Mouse (Mus musculus): ENCODE measurements around the gene Pcp2. TPM values are rescaled to one million over a fixed set of nuclear protein-coding genes. Genes with fewer than 3 reads are reported as not detected.

The Pcp2 gene
- polyA plus RNA-seq, 1 experiment from 2014 or later = not detected

DNA sequence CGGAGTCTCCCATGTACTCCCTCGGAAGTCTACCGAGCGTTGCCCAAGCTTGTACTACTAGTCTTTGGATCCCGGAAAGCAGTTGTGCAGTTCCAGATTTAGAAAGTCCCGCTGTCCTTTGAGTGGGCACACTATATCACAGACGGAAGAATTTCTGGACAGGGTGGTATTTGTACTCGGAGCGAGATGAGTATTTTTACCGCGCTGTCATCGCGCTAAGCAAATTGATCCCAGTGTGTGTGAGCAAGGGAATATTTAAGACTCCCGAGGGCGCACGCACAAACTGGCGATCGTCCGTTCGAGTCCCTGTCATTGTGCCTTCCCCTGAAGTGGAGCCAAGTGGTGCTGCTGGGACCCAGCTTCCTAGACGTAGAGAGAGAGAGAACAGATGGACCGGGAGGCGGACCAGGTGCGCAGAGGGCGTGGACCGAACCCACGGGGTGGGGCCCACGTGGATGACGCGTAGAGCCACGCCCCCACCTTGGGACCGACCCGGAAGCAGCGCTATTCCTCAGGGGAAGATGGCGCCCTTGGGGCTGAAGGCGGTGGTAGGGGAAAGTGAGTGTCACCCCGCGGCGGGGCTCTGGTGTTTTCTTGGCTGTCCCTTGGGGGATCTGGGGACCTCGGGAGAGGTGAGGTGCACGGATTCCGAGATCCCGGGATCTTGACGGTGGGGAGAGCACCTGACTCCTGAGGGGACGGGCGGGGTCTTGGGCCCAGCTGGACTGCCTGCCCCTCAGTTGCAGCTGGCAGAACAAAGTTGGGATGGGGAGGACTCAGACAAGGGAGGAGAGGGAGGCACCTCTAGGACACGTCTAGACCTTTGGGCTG is 5.5 kb upstream of the Pcp2 start, which contains the start of gene Stxbp2:
Gene Stxbp2, plus strand, starts transcription at position 309 of the 831 bp plus-strand sequence.
- H3K9ac ChIP-seq (ENCODE audit: low read length) = peak within 1 kb of the TSS; percentile 48
- peak within 1 kb of the TSS; percentile 47 for H3K4me3 ChIP-seq (ENCODE audit: low read depth, low read length)
- no peak within 1 kb of the TSS for H3K27ac ChIP-seq (ENCODE audit: low read depth, low read length)
- no peaks in the 10 kb centered on the region for H3K36me3 ChIP-seq (ENCODE audit: control insufficient read depth, insufficient read depth, low read length)
- 7% methylated on average over 47 of the region's 47 CpGs for WGBS
- no peaks in the 10 kb centered on the region for H3K9me3 ChIP-seq (ENCODE audit: control insufficient read depth, low read length)
- H3K27me3 ChIP-seq (ENCODE audit: control insufficient read depth, insufficient read depth, low read length) = no peaks in the 10 kb centered on the region
- ATAC-seq (ENCODE audit: insufficient read depth, low FRiP score, low TSS enrichment) = peak; percentile 76
- peak within 1 kb of the TSS; percentile 78 for H3K4me2 ChIP-seq (ENCODE audit: low read depth)
- peak; percentile 66 for DNase-seq (ENCODE audit: low spot score)
- no peaks in the 10 kb centered on the region for H3K4me1 ChIP-seq (ENCODE audit: control insufficient read depth, insufficient read depth, low read length)

DNA sequence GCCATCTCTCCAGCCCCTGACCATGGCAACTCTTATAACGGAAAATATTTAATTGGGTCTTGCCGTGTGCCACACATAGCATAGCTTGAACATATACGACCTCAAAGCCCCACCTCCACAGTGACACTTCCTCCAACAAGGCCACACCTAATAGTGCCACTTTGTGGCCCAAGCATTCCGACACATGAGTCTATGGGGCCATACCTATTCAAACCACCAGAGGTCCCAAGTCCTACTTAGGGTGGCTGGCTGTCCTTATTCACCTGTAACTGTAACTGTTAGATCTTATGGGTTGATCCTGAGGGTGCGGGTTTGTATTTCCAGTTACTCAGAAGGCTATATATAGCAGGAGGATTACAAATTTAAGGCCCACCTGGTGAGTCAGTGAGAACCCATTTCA is 2.7 kb upstream of the Pcp2 start:
- Histone ChIP-seq H3K27me3 (ENCODE audit: control insufficient read depth, insufficient read depth, low read length) (no peaks in the 10 kb centered on the region), H3K4me1 (ENCODE audit: control insufficient read depth, insufficient read depth, low read length) (no peaks in the 10 kb centered on the region), H3K9me3 (ENCODE audit: control insufficient read depth, low read length) (no peaks in the 10 kb centered on the region), H3K4me3 (ENCODE audit: low read depth, low read length) (no peak overlapping the region), H3K9ac (ENCODE audit: low read length) (no peak overlapping the region), H3K27ac (ENCODE audit: low read depth, low read length) (no peak overlapping the region), H3K36me3 (ENCODE audit: control insufficient read depth, insufficient read depth, low read length) (no peaks in the 10 kb centered on the region), H3K4me2 (ENCODE audit: low read depth) (no peak overlapping the region)
- WGBS = 34% methylated on average over 5 of the region's 5 CpGs
- ATAC-seq (ENCODE audit: insufficient read depth, low FRiP score, low TSS enrichment) (no peak), DNase-seq (ENCODE audit: low spot score) (no peak)

DNA sequence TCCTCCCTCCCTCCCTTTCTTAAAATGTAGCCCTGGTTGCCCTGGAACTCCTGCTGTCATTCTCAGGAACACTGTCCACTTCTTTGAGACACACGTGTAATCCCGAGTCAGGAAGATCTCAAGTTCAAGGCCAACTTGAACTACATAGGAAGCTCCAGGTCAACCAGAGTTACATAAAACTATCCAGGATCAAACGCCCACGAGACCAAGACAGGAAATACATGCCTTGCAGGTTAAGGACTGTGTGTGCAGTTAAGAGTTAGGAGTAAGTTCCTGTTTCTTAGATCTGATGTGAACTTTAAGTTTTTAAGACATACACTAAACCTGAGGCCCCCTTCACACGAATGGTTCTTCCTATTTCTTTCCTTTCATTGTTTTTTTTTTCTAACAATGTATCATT is 1.6 kb upstream of the Pcp2 start:
- DNase-seq (ENCODE audit: low spot score) = no peak
- peaks cover 4% of the 10 kb centered on the region; the same call in 1 of the 2 replicates for H3K4me1 ChIP-seq (ENCODE audit: control insufficient read depth, insufficient read depth, low read length)
- no peak for ATAC-seq (ENCODE audit: insufficient read depth, low FRiP score, low TSS enrichment)
- no peaks in the 10 kb centered on the region for H3K9me3 ChIP-seq (ENCODE audit: control insufficient read depth, low read length)
- H3K27ac ChIP-seq (ENCODE audit: low read depth, low read length) = no peak overlapping the region
- no peak overlapping the region for H3K4me3 ChIP-seq (ENCODE audit: low read depth, low read length)
- 62% methylated on average over 5 of the region's 5 CpGs for WGBS
- no peaks in the 10 kb centered on the region for H3K27me3 ChIP-seq (ENCODE audit: control insufficient read depth, insufficient read depth, low read length)
- no peak overlapping the region for H3K9ac ChIP-seq (ENCODE audit: low read length)
- no peaks in the 10 kb centered on the region for H3K36me3 ChIP-seq (ENCODE audit: control insufficient read depth, insufficient read depth, low read length)
- H3K4me2 ChIP-seq (ENCODE audit: low read depth) = no peak overlapping the region

DNA sequence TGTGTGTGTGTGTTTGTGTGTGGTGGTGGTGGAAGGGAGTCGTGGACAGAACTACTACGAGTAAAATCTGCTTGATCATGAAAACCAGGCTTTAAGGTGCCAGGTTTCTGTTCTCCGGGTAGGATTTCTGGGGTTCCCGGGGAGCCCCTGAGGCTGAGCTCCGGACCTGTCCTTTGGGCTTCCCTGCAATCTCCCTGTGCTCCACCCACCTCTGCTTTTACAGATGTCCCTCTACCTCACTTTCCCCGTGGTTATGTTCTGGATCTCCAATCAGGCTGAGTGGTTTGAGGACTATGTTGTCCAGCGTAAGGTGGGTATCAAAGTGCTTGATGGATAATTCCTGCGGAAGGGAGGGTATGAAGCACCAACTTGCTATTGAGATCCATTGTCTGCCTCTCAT is 3.2 kb downstream of the Pcp2 start:
- H3K4me1 ChIP-seq (ENCODE audit: control insufficient read depth, insufficient read depth, low read length) = peaks cover 11% of the 10 kb centered on the region
- ATAC-seq (ENCODE audit: insufficient read depth, low FRiP score, low TSS enrichment) (no peak), DNase-seq (ENCODE audit: low spot score) (no peak)
- no peaks in the 10 kb centered on the region for H3K27me3 ChIP-seq (ENCODE audit: control insufficient read depth, insufficient read depth, low read length)
- H3K27ac ChIP-seq (ENCODE audit: low read depth, low read length) = no peak overlapping the region
- H3K4me3 ChIP-seq (ENCODE audit: low read depth, low read length) = peak overlapping the region; percentile 46
- H3K4me2 ChIP-seq (ENCODE audit: low read depth) = peak overlapping the region; percentile 39
- peaks cover 3% of the 10 kb centered on the region for H3K36me3 ChIP-seq (ENCODE audit: control insufficient read depth, insufficient read depth, low read length)
- 71% methylated on average over 8 of the region's 8 CpGs for WGBS
- H3K9ac ChIP-seq (ENCODE audit: low read length) = no peak overlapping the region
- no peaks in the 10 kb centered on the region for H3K9me3 ChIP-seq (ENCODE audit: control insufficient read depth, low read length)

DNA sequence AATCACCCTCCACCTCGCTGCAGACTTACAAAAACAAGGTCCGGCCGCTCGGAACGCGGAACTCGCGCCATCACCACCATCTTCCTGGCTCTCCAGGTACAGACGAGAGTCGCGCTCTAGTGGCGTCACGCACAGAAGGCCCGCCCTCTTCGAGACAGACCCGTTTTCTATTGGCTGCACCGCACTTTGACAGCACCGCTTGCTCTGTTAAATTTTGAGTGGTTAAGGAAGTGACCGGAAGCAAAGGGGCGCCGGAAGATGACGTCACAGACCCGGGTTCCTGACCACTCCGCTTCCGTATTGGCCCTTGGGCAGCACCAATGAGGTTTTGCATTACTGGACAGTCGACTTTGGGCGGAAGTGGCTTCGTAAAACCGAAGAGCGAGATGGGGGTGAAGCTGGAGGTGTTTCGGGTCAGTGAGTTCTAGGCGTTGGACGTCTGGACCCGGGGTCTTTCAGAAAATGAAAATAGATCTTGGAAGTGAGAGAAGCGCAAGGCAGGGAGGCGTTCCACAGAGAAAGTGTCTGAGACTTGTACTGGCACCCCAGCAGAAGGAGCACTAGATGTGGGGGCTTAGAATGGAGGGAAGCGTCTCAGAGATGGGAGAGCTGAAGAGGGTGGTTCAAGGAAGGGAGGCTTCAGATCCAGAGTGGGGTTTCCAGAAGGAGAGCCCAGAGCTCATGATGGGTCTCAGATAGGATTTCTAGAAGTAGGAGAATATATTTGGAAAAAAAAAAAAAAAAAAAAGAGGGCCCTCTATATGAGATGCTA is 4.0 kb downstream of the Pcp2 start, which contains the start of the genes Xab2 and Pet100:
Gene Xab2, minus strand, starts transcription at position 118 of the 772 bp plus-strand sequence.
Gene Pet100, plus strand, starts transcription at position 350 of the 772 bp plus-strand sequence.
- Histone ChIP-seq H3K36me3 (ENCODE audit: control insufficient read depth, insufficient read depth, low read length) (peaks cover 6% of the 10 kb centered on the region), H3K4me2 (ENCODE audit: low read depth) (peak within 1 kb of the TSS; percentile 78), H3K27me3 (ENCODE audit: control insufficient read depth, insufficient read depth, low read length) (no peaks in the 10 kb centered on the region), H3K4me1 (ENCODE audit: control insufficient read depth, insufficient read depth, low read length) (peaks cover 11% of the 10 kb centered on the region), H3K9me3 (ENCODE audit: control insufficient read depth, low read length) (no peaks in the 10 kb centered on the region), H3K27ac (ENCODE audit: low read depth, low read length) (no peak within 1 kb of the TSS), H3K4me3 (ENCODE audit: low read depth, low read length) (peak within 1 kb of the TSS; percentile 86), H3K9ac (ENCODE audit: low read length) (peak within 1 kb of the TSS; percentile 68)
- under 1% methylated on average over 37 of the region's 37 CpGs for WGBS
- ATAC-seq (ENCODE audit: insufficient read depth, low FRiP score, low TSS enrichment) (peak; percentile 99), DNase-seq (ENCODE audit: low spot score) (peak; percentile 100)

DNA sequence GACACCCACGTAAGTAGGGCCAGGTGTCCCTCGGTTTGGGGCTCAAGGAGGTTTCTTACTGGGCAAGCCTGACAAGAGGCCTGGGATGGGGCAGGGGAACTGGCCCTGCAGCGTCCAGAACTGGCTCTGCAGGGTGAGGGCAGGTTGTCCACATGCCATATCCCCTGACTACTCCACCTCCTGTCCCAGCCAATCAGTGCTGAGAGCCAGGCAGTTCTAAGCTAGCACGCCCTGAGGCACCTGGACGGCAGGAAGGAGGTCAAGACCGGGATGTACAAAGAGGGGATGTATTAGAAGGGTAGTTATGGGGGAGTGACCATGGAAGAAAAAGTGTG is 15.6 kb downstream of the Pcp2 start:
- no peak overlapping the region for H3K9ac ChIP-seq (ENCODE audit: low read length)
- H3K4me1 ChIP-seq (ENCODE audit: control insufficient read depth, insufficient read depth, low read length) = no peaks in the 10 kb centered on the region
- 84% methylated on average over 6 of the region's 6 CpGs for WGBS
- no peak overlapping the region for H3K4me3 ChIP-seq (ENCODE audit: low read depth, low read length)
- H3K4me2 ChIP-seq (ENCODE audit: low read depth) = no peak overlapping the region
- no peaks in the 10 kb centered on the region for H3K27me3 ChIP-seq (ENCODE audit: control insufficient read depth, insufficient read depth, low read length)
- no peak for DNase-seq (ENCODE audit: low spot score)
- no peak overlapping the region for H3K27ac ChIP-seq (ENCODE audit: low read depth, low read length)
- peaks cover 31% of the 10 kb centered on the region for H3K36me3 ChIP-seq (ENCODE audit: control insufficient read depth, insufficient read depth, low read length)
- no peak for ATAC-seq (ENCODE audit: insufficient read depth, low FRiP score, low TSS enrichment)
- H3K9me3 ChIP-seq (ENCODE audit: control insufficient read depth, low read length) = no peaks in the 10 kb centered on the region

DNA sequence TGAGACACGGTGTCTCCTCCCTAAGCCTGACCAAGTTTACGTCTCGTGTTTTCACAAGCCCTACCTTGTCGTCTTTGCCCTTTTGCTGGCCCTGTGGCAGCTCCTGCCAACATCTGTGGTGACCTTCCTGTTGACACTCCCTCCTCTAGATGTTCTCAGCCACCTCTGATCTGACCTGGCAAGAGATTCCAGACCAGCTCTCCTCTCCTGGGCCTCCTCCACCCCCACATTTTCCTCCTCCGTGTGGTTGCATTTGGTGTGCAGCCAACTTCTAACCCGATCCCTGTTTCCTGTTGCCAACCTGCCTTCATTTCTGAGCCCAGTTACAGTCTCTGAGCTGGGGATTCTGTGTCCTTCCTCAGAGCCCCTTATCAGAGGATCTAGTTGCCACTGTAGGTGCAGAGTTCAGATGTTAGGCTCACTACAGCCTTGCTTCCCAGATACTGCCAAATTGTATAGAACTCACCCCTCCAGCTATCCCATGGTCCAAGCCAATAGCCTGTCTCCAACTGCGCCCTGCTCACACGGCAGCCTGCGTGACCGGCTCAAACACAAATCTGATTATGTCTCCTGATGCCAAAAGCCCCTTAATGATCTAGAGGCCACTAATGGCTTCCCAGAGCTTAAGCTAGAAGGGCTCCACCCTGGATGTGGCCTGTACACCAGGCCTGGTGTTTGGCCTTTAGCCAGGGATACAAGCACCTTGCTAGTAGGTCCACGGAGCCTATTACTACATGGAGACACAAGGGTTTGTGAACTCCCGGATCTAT is 16.1 kb downstream of the Pcp2 start:
- ATAC-seq (ENCODE audit: insufficient read depth, low FRiP score, low TSS enrichment) = no peak
- no peaks in the 10 kb centered on the region for H3K4me1 ChIP-seq (ENCODE audit: control insufficient read depth, insufficient read depth, low read length)
- peaks cover 31% of the 10 kb centered on the region for H3K36me3 ChIP-seq (ENCODE audit: control insufficient read depth, insufficient read depth, low read length)
- H3K4me2 ChIP-seq (ENCODE audit: low read depth) = no peak overlapping the region
- WGBS = 90% methylated on average over 12 of the region's 12 CpGs
- DNase-seq (ENCODE audit: low spot score) = no peak
- H3K9ac ChIP-seq (ENCODE audit: low read length) = no peak overlapping the region
- no peaks in the 10 kb centered on the region for H3K9me3 ChIP-seq (ENCODE audit: control insufficient read depth, low read length)
- no peak overlapping the region for H3K4me3 ChIP-seq (ENCODE audit: low read depth, low read length)
- no peaks in the 10 kb centered on the region for H3K27me3 ChIP-seq (ENCODE audit: control insufficient read depth, insufficient read depth, low read length)
- no peak overlapping the region for H3K27ac ChIP-seq (ENCODE audit: low read depth, low read length)

DNA sequence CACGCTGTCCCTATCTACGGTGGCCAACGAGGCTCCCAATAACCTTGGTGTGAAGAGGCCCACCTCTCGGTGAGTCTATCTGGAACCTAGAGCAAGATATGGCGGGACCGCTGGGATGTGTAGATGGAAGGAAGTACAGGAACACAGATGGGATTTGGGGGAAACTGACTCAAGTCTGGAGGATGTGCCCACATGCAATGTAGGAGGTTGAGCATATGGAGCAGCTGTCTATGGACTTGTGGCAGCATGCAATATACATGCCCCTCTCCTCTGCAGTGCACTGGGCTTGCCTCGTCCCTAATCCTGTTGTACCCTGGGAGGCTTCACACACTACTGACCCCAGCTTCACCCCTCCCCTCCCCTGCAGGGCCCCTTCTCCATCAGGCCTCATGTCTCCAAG is 17.5 kb downstream of the Pcp2 start:
- Histone ChIP-seq H3K4me1 (ENCODE audit: control insufficient read depth, insufficient read depth, low read length) (no peaks in the 10 kb centered on the region), H3K27ac (ENCODE audit: low read depth, low read length) (no peak overlapping the region), H3K9me3 (ENCODE audit: control insufficient read depth, low read length) (no peaks in the 10 kb centered on the region), H3K4me2 (ENCODE audit: low read depth) (no peak overlapping the region), H3K4me3 (ENCODE audit: low read depth, low read length) (no peak overlapping the region), H3K9ac (ENCODE audit: low read length) (no peak overlapping the region), H3K27me3 (ENCODE audit: control insufficient read depth, insufficient read depth, low read length) (no peaks in the 10 kb centered on the region), H3K36me3 (ENCODE audit: control insufficient read depth, insufficient read depth, low read length) (peaks cover 24% of the 10 kb centered on the region)
- no peak for DNase-seq (ENCODE audit: low spot score)
- ATAC-seq (ENCODE audit: insufficient read depth, low FRiP score, low TSS enrichment) = no peak
- 97% methylated on average over 7 of the region's 7 CpGs for WGBS

Measured in neural tube, embryonic 11.5 days (tissue).